Mouse (Mus musculus): ENCODE data around the gene Atp5mpl.

- TF ChIP-seq CTCF (IDR thresholded peaks at IDR 0.05; ENCODE audit: low read depth) (no peak), EP300 (optimal IDR thresholded peaks at IDR 0.05) (no peak)
These were observed 14.2 kb upstream of the Atp5mpl start, which contains the start of gene Rd3l for GRCm38 (mm10) chr12:111980887-111981367.
